Mouse (Mus musculus) layer of hippocampus, postnatal 14 days (tissue): ENCODE measurements around the gene 2310061I04Rik. TPM values are rescaled to one million over a fixed set of nuclear protein-coding genes. Genes with fewer than 3 reads are reported as not detected.
"Not testable (repeated sequence)": the region's sequence is repeated elsewhere in the genome, so short reads cannot be mapped to it uniquely, and the experiment has no call there.

ENCODE experiments used
- DNase-seq, 2 experiments: peaks; one replicate each; pipeline ENCODE4 v3.0.0; 2021 to 2022; ENCODE audit warnings: low spot score in 2 of 2, mixed read lengths in 1 of 2
- long read RNA-seq, 2 experiments: library from polyadenylated mRNA; stranded (forward); transcript quantifications; one replicate each; pipeline ENCODE4 v2.0.0; 2021
- total RNA-seq, 2 experiments: library from RNA; stranded (reverse); gene quantifications; 2 replicates each; pipeline ENCODE4 v1.2.3; 2021

Gene 2310061I04Rik
- 10 to 100 TPM; 61.8 to 71.4 TPM for total RNA-seq
- long read RNA-seq, experiment 1, transcript 2310061I04Rik-202 (5 exons, 2,081 nt) = minor isoform, 7 of 46 reads
- long read RNA-seq, experiment 1, transcript 2310061I04Rik-204 (6 exons, 1,293 nt) = major isoform, 21 of 46 reads
- long read RNA-seq, experiment 1, transcript 2310061I04Rik-203 (6 exons, 1,193 nt) = minor isoform, 6 of 46 reads
- long read RNA-seq, experiment 1, partial matches to known transcripts = 2 of 46 reads
- long read RNA-seq, experiment 1, other reads (novel, unspliced or antisense) = 10 of 46 reads
- long read RNA-seq, experiment 2, transcript 2310061I04Rik-202 (5 exons, 2,081 nt) = minor isoform, 17 of 73 reads
- long read RNA-seq, experiment 2, transcript 2310061I04Rik-204 (6 exons, 1,293 nt) = major isoform, 38 of 73 reads
- long read RNA-seq, experiment 2, partial matches to known transcripts = 2 of 73 reads
- long read RNA-seq, experiment 2, other reads (novel, unspliced or antisense) = 13 of 73 reads

DNA sequence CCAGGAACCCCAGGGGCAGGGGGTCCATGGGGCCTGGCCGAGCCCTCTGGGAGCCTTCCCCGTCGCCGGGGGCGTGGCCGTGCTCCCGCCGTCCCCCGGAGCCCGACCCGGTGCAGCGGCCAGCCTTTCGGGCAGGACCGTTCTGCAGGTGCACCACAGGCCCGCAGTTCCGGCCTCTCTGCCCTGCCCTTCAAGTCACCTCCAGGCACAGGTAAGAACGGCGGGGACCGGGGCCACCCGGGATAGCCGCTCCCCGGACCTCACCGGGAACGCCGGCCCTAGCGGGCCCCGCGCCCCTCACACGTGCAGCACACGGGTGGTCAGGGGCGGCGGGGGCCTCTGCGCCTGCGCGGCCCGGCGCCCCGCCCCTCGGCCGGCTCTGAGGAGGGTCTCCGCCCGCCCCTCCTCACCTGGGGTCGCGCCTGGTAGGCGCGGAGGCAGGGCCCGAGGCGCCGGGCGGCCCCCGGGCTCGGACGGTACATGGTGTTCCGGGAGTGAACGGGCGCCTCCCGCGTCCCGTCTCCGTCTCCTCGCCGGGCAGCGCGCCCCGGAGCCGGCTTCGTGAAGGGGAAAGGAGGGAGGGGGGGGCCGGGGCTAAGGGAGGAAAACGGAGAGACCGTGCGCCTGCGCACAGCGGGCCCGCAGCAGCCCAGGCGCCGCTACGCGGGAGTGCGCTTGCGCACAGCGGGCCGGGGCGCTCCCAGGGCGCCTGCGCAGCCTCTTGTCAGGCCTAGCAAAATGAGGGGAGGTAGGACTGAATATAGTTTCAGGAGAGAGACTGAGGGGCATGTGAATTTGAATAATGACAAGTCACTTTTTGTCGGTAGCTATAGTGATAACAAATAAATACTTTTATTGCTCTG is at the start of gene 2310061I04Rik:
2310061I04Rik (minus strand) TSS at position 651 of the 863 bp plus-strand sequence.
- DNase-seq = peak; percentile 91 to 94

DNA sequence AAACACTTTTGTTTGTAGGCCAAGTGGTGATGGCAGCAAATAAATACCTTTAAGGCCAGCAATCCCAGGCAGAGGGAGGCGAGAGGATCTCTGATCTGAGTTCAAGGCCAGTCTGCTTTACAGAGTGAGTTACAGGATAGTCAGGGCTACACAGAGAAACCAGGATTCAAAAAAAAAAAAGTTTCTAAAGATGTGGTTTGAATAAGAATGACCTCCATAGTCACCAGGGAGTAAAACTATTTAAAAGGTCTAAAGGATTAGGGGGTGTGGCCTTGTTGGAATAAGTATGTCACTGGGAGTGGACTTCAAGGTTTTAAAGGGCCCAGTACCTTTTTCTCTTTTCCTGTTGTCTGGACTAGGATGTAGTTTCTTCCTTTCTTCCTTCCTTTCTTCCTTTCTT is 42.7 kb upstream of the 2310061I04Rik start:
- DNase-seq = no peak

GRCm38 (mm10) chr17:35939108-35939507 is 41.9 kb upstream of the 2310061I04Rik start:
- DNase-seq = no peak

- no peak for DNase-seq
Observed at GRCm38 (mm10) chr17:35937700-35938348, 40.6 kb upstream of the 2310061I04Rik start.

- DNase-seq = not testable (repeated sequence)
Observed at GRCm38 (mm10) chr17:35935763-35936162, 38.5 kb upstream of the 2310061I04Rik start.

DNA sequence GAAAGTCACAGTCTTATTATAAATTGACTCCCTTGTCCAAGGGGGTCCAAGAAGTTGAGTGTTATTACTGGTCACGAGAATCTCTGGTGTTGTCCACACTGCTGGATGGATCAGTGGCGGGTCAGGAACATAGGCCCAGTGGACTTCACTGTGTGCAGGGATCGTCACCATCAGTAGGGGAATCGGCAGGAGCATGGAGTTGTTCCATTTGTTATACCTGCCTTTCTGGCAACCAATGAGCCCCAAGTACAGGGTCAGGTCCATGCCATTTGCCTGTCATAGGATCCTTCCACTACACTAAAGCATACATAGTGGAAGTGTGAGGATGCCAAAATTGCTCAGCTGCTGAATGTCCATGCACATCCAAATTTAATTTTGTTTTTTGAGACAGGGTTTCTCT is 35.4 kb upstream of the 2310061I04Rik start:
- no peak for DNase-seq

DNA sequence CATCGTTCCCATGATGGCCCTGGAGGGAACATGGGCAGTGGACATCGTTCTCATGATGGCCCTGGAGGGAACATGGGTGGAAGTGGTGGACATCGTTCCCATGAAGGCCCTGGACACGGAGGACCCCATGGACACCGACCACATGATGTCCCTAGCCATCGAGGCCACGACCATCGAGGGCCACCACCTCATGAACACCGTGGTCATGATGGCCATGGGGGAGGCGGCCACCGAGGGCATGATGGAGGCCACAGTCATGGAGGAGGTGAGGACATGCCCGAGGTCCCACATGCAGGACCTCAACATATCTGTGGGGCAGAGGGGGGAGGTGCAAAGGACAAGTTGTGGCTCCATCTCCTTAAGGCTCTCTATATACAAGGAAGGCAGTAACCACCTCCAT is 33.4 kb upstream of the 2310061I04Rik start:
- no peak for DNase-seq

GRCm38 (mm10) chr17:35929534-35929933 is 32.3 kb upstream of the 2310061I04Rik start:
- DNase-seq = no peak

DNA sequence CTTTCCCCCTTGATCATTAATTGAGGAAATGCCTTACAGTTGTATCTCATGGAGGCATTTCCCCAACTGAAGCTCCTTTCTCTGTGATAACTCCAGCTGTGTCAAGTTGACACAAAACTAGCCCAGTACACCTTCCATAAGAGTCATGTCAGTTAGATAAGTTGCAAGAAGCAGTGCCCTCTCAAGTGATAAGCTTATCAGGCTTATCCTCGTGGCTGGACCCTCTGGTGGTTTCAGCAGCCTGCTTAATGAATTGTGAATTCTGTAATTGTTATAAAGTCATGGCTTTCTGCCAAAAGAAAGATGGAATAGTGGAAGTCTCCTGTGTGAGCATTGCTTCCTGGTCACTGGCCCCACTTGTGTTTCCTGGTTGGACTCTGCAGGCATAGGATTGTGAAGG is 30.2 kb upstream of the 2310061I04Rik start:
- no peak for DNase-seq

DNA sequence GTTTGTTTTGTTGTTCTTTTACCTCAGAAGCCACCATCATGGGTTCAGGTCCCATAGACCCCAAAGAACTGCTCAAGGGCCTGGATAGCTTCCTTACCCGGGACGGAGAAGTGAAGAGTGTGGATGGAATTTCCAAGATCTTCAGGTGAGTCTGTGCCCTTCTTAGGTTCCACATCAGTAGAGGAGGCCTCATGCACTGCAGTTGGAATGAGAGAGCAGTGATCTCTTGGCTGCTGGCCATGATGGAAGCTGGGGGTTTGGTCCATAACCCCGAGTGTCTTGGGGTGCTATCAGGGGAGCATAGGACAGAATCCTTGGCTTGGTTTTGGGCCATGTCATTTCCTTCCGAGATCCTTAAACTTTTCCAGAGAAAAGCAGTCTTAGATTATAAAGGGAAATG is 26.1 kb upstream of the 2310061I04Rik start:
- DNase-seq = no peak

GRCm38 (mm10) chr17:35922566-35922965 is 25.3 kb upstream of the 2310061I04Rik start:
- no peak for DNase-seq

DNA sequence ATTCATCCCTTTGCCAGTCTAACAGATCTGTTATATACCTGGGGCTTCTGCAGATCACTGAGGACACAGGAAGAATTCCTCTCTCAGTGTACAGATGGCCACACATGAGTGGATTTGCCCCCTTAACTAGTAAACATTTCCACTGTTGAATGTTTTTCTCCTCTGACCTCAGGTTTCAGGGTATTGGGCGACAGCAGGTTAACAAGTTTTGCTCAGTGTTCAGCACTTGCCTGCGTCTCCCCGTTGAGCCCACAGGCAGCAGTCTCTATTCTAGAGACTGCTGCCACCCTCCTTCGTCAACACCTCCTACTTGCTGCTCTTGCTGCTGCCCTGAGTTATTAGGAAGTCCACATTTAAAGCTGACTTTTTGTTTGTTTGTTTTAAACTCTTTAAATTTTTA is 24.5 kb upstream of the 2310061I04Rik start:
- DNase-seq = no peak

DNA sequence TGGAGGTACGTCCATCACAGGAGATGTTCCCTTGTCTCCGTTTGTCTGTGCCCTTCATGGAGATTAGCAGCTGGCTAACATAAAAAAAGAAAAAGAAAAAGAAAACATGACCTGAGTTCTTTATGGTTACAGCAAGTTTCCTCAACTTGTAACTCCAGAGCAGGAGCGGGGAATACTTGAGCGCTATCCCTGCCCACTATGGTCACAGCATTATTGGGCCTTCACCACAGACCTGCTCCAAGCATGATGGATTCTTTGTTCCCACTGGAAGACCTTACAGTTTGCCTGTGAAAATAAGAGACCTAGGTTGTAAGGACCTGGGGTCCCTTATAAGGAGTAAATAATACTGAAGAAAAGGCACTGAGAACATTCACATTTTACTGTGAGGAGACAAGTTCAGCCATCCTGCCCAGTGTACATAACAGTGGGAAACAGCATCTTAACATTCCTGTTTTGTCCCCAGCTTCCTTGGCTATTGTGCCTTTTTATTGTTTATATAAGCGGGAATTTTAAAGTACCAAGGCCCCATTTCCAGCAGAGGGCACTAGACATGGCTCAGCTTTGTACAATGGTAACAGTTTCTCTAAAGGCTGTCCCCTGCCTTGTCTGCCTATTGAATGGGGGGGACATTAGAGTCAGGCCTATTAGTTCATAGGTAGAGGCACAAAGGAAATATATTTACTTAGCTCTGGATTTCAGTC is 23.8 kb upstream of the 2310061I04Rik start:
- peak; percentile 41 to 62 for DNase-seq

DNA sequence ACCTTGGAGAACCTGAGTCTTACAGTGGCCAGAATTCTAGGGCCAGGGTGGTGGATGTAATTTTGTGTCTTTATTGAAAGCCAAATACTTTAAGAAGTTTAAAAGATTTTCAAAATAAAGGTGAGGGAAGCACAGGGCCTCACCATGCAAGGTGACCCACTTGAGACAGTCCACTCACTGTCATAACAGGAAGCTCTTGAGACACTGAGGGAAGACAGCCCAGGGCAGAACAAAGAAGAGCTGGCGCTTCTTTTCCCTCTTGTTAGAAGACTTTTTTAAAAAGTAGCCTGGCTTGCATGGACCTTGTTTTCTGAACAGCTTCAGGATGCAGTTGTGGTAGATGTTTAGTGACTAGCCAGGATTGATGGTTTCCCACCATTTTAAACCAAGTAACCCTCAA is 23.2 kb upstream of the 2310061I04Rik start:
- no peak for DNase-seq

- no peak for DNase-seq
Observed at GRCm38 (mm10) chr17:35919864-35920301, 22.7 kb upstream of the 2310061I04Rik start.

- DNase-seq = peak; percentile 84 to 98
Observed at GRCm38 (mm10) chr17:35919060-35919715, 22.0 kb upstream of the 2310061I04Rik start.

DNA sequence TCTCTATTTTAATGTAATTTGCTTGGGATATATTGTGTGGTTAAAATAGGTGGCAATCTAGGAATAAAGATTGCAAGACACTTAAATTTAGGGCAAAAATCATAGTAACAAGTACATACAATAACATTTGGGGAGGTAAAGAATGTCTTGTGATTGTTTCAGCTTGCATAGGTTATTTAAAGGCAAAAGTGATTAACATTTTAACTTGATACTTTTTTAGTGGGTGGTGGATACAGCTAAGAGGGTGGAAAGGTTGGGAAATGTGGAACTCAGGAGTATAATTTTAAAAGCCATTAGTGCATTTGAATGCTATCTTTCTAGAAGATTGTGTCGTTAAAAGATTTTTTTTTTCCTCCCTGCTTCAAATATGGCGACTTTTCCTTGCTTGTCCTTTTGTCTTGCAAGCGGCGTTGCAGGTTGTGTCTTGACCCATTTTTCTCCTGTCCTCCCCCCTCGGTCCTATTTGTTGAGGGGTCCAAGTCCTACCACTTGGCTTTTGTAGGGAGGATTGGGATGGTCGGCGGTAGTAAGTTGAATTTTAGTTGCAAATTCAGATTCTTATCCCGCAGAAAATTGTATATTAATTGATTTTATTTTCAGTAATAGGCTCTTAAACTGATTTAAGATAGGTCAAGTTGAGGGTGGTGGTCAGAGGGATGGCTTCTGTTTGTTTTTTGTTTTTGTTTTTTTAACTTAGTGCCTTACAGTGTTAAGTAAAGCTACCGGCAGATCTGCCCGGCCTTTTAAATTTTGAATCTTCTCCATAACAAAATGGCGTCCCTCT is 21.2 kb upstream of the 2310061I04Rik start:
- peak; percentile 47 to 59 for DNase-seq

GRCm38 (mm10) chr17:35917463-35918251 is 20.4 kb upstream of the 2310061I04Rik start:
- DNase-seq = peak; percentile 51 to 88

- peak in 1 of 2 experiments; percentile 49 for DNase-seq
Observed at GRCm38 (mm10) chr17:35917143-35917462, 19.9 kb upstream of the 2310061I04Rik start.
